Mouse (Mus musculus) Patski (cell line): ENCODE results near the gene Fam19a5. TPM values are rescaled to one million over a fixed set of nuclear protein-coding genes. Genes with fewer than 3 reads are reported as not detected.

ENCODE experiments used
- ATAC-seq: fragments of 100-300 bp; one replicate; pipeline ENCODE4 v1.8.0; 2021
- CTCF ChIA-PET: fragments of 350-600 bp; sonication (Branson Sonifier 250); formaldehyde crosslinking; loops from one replicate; lab custom pipeline; 2022; ENCODE audit warnings: inconsistent platforms; lab: Charles Lee
- POLR2A ChIA-PET: fragments of 350-600 bp; sonication (Branson Sonifier 250); formaldehyde crosslinking; loops from one replicate; lab custom pipeline; 2022; ENCODE audit warnings: antibody characterized with exemption, inconsistent platforms; lab: Charles Lee
- DNase-seq: peaks from one replicate; pipeline ENCODE4 v3.0.0-alpha.2; 2011; ENCODE audit warnings: low read depth, low spot score
- H3K27me3 ChIP-seq: fragments of 371-371 bp; one replicate; pipeline ENCODE4 v1.5.1; 2021
- CTCF ChIP-seq: fragments of 100-300 bp; IDR thresholded peaks from one replicate; pipeline ENCODE4 v1.5.1; 2021
- in situ Hi-C: fragments of 300-500 bp; cut with MboI; formaldehyde crosslinking; loops from 3 replicates; pipeline ENCODE4 v1.11.1; 2018; ENCODE audit warnings: low pct_unique_long_range_greater_than_20kb, mixed read lengths
- polyA plus RNA-seq: library from polyadenylated mRNA; unstranded; gene quantifications from one replicate; pipeline ENCODE4 v1.2.3, GENCODE M21; 2021

The Fam19a5 gene
- polyA plus RNA-seq, 1 experiment from 2014 or later: 42.3 TPM

- H3K27me3 ChIP-seq: no peaks in the 10 kb centered on the region
- POLR2A ChIA-PET: no interaction called here
- ATAC-seq (peak; percentile 67), DNase-seq (no peak)
- in situ Hi-C loops: no loop called here
- CTCF ChIA-PET: no interaction called here
- TF ChIP-seq CTCF: no peak
These were observed 147.9 kb downstream of the Fam19a5 start for GRCm38 (mm10) chr15:87691958-87692357.

- no peak for ATAC-seq
- in situ Hi-C loops: no loop called here
- no peak for TF ChIP-seq CTCF
- no peaks in the 10 kb centered on the region for H3K27me3 ChIP-seq
- ChIA-PET CTCF (no interaction called here), POLR2A (no interaction called here)
- no peak for DNase-seq
These were observed 148.3 kb downstream of the Fam19a5 start for GRCm38 (mm10) chr15:87692394-87692793.

- ChIA-PET CTCF (no interaction called here), POLR2A (no interaction called here)
- ATAC-seq (no peak), DNase-seq (no peak)
- TF ChIP-seq CTCF: no peak
- no peaks in the 10 kb centered on the region for H3K27me3 ChIP-seq
- in situ Hi-C loops: no loop called here
These were observed 148.9 kb downstream of the Fam19a5 start for GRCm38 (mm10) chr15:87692865-87693513.

- no peak for ATAC-seq
- no peak for DNase-seq
- CTCF ChIA-PET: interaction anchor here (1.2 kb wide), 1 partner anchor 14 kb away, joined by 3 read pairs; no protein-coding TSS in a partner anchor
- in situ Hi-C loops: no loop called here
- TF ChIP-seq CTCF: no peak
- POLR2A ChIA-PET: no interaction called here
- H3K27me3 ChIP-seq: no peaks in the 10 kb centered on the region
These were observed 153.4 kb downstream of the Fam19a5 start for GRCm38 (mm10) chr15:87697433-87697996.

GRCm38 (mm10) chr15:87698562-87699320 is 154.6 kb downstream of the Fam19a5 start:
- in situ Hi-C loops: no loop called here
- ChIA-PET POLR2A (no interaction called here), CTCF (no interaction called here)
- no peaks in the 10 kb centered on the region for H3K27me3 ChIP-seq
- DNase-seq: no peak
- no peak for TF ChIP-seq CTCF
- no peak for ATAC-seq

GRCm38 (mm10) chr15:87702821-87703220 is 158.7 kb downstream of the Fam19a5 start:
- POLR2A ChIA-PET: no interaction called here

GRCm38 (mm10) chr15:87703334-87703733 is 159.2 kb downstream of the Fam19a5 start:
- ATAC-seq: no peak
- H3K27me3 ChIP-seq: no peaks in the 10 kb centered on the region
- in situ Hi-C loops: no loop called here

More at GRCm38 (mm10) chr15:87702821-87703220, 158.7 kb downstream of the Fam19a5 start:
- ATAC-seq (peak; percentile 50), DNase-seq (no peak)
- in situ Hi-C loops: no loop called here
- TF ChIP-seq CTCF: no peak
- CTCF ChIA-PET: interaction anchor here (0.8 kb wide), 1 partner anchor 9 kb away, joined by 3 read pairs; no protein-coding TSS in a partner anchor
- no peaks in the 10 kb centered on the region for H3K27me3 ChIP-seq

GRCm38 (mm10) chr15:87711790-87712189 is 167.7 kb downstream of the Fam19a5 start:
- ATAC-seq: peak; percentile 41
- POLR2A ChIA-PET: no interaction called here
- CTCF ChIA-PET: interaction anchor here (0.8 kb wide), 1 partner anchor 8 kb away, joined by 3 read pairs; no protein-coding TSS in a partner anchor
- in situ Hi-C loops: no loop called here
- TF ChIP-seq CTCF: no peak
- DNase-seq: no peak
- no peaks in the 10 kb centered on the region for H3K27me3 ChIP-seq

More at GRCm38 (mm10) chr15:87703334-87703733, 159.2 kb downstream of the Fam19a5 start:
- ChIA-PET CTCF (interaction anchor here (0.9 to 1.4 kb wide), 2 partner anchors 9 to 76 kb away, joined by 3 read pairs; no protein-coding TSS in a partner anchor), POLR2A (no interaction called here)
- DNase-seq: no peak
- TF ChIP-seq CTCF: no peak

- TF ChIP-seq CTCF: no peak
- DNase-seq (no peak), ATAC-seq (no peak)
- ChIA-PET POLR2A (no interaction called here), CTCF (interaction anchor here (0.8 kb wide), 1 partner anchor 8 kb away, joined by 3 read pairs; no protein-coding TSS in a partner anchor)
- in situ Hi-C loops: no loop called here
- no peaks in the 10 kb centered on the region for H3K27me3 ChIP-seq
These were observed 168.1 kb downstream of the Fam19a5 start for GRCm38 (mm10) chr15:87712221-87712620.

- no peak for DNase-seq
- ChIA-PET POLR2A (no interaction called here), CTCF (no interaction called here)
- no peaks in the 10 kb centered on the region for H3K27me3 ChIP-seq
- no peak for TF ChIP-seq CTCF
- in situ Hi-C loops: no loop called here
- peak; percentile 40 for ATAC-seq
These were observed 171.1 kb downstream of the Fam19a5 start for GRCm38 (mm10) chr15:87715037-87715676.
